Mouse (Mus musculus): ENCODE data around the gene Klc4. TPM values are rescaled to one million over a fixed set of nuclear protein-coding genes. Genes with fewer than 3 reads are reported as not detected.

Gene Klc4
- polyA plus RNA-seq, 1 experiment, result 10.1 TPM

DNA sequence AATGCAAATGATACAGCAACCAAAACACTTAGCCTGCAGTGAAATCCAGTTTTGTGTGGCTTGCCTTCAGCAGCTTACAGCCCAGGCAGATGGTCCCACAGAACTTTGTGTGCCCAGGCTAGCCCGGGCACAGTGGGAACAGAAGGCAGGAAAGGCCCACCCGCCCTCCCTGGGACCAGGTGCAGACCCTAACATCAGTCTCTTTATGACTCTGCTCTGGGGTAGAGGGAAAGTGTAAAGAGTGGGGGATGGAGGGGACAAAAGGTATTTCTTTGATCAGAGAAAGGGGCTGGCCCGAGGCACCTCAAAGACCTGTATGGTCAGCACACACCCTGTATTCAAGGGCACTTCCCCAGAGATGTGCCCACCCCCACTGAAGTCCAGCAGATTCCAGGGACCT is 32.6 kb downstream of the Klc4 start:
- H3K4me1 ChIP-seq (ENCODE audit: control insufficient read depth, insufficient read depth, low read length), result peaks cover 25% of the 10 kb centered on the region

DNA sequence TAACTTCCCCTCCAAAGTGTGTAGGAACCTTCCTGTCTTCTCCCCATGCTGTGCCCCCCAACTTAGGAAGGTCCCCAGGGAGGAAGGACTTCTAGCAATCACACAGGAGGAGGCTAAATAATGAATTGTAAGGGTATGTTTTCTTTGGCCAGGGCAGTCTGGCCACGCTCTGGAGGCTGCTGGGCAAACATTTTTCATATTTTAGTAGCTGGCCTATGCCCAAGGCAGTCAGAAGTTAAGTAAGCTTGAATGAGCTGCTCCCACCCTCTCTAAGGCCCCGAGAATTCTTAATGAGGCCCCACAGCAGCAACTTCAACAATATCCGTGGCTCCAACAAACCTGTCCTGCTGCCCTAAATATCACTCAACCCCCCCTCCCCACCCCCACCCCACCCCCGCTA is 33.0 kb downstream of the Klc4 start:
- H3K27ac ChIP-seq (ENCODE audit: insufficient read depth, low read length), result peak overlapping the region; percentile 40
- no peaks in the 10 kb centered on the region for H3K9me3 ChIP-seq (replicated peaks; ENCODE audit: control insufficient read depth, insufficient read depth, low read length, poor library complexity, severe bottlenecking)
- no peaks in the 10 kb centered on the region for H3K27me3 ChIP-seq (ENCODE audit: control insufficient read depth, insufficient read depth, low read length, poor library complexity, severe bottlenecking)
- TF ChIP-seq CTCF (IDR thresholded peaks at IDR 0.05; ENCODE audit: low read depth, low read length), result no peak
- TF ChIP-seq POLR2A (IDR thresholded peaks at IDR 0.05; ENCODE audit: insufficient read depth, low read length), result no peak
- no peak for TF ChIP-seq EP300 (IDR thresholded peaks at IDR 0.05; ENCODE audit: insufficient read depth, low read depth, low read length)
- H3K4me3 ChIP-seq (ENCODE audit: low read depth, low read length), result no peak overlapping the region
- peak overlapping the region; percentile 52 for H3K9ac ChIP-seq (ENCODE audit: low read depth, poor library complexity, severe bottlenecking)
- H3K4me1 ChIP-seq (ENCODE audit: control insufficient read depth, insufficient read depth, low read length), result peaks cover 25% of the 10 kb centered on the region
- no peaks in the 10 kb centered on the region for H3K36me3 ChIP-seq (ENCODE audit: control insufficient read depth, insufficient read depth, low read length, poor library complexity, severe bottlenecking)

More for the DNA sequence above, 32.6 kb downstream of the Klc4 start:
- peak overlapping the region; percentile 74 for H3K27ac ChIP-seq (ENCODE audit: insufficient read depth, low read length)
- no peaks in the 10 kb centered on the region for H3K27me3 ChIP-seq (ENCODE audit: control insufficient read depth, insufficient read depth, low read length, poor library complexity, severe bottlenecking)
- no peaks in the 10 kb centered on the region for H3K9me3 ChIP-seq (replicated peaks; ENCODE audit: control insufficient read depth, insufficient read depth, low read length, poor library complexity, severe bottlenecking)
- peak; percentile 49; the same call in 1 of the 2 replicates for TF ChIP-seq EP300 (IDR thresholded peaks at IDR 0.05; ENCODE audit: insufficient read depth, low read depth, low read length)
- TF ChIP-seq CTCF (IDR thresholded peaks at IDR 0.05; ENCODE audit: low read depth, low read length), result no peak
- H3K4me3 ChIP-seq (ENCODE audit: low read depth, low read length), result no peak overlapping the region
- no peaks in the 10 kb centered on the region for H3K36me3 ChIP-seq (ENCODE audit: control insufficient read depth, insufficient read depth, low read length, poor library complexity, severe bottlenecking)
- peak overlapping the region; percentile 33; the same call in 1 of the 2 replicates for H3K9ac ChIP-seq (ENCODE audit: low read depth, poor library complexity, severe bottlenecking)

DNA sequence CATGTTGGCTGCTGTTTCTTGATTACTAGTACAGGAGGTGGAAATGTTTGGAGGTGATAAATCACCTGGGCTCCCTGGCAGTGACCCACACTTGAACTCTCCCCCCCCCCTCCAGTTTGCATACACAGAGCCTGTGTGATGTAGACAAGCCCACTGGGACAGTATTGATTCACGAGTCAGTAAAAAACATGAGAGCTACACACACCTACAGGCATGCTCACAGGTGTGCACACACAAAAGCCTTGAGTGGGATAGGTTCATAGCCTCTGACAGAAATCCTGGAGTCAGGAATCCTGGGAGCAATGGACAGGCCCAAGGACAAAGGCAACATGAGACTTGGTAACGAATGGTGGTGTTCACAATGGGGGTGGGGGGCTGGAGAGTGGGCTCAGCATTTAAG is 33.6 kb downstream of the Klc4 start:
- H3K36me3 ChIP-seq (ENCODE audit: control insufficient read depth, insufficient read depth, low read length, poor library complexity, severe bottlenecking), result no peaks in the 10 kb centered on the region
- H3K27me3 ChIP-seq (ENCODE audit: control insufficient read depth, insufficient read depth, low read length, poor library complexity, severe bottlenecking), result no peaks in the 10 kb centered on the region
- no peaks in the 10 kb centered on the region for H3K9me3 ChIP-seq (replicated peaks; ENCODE audit: control insufficient read depth, insufficient read depth, low read length, poor library complexity, severe bottlenecking)
- H3K9ac ChIP-seq (ENCODE audit: low read depth, poor library complexity, severe bottlenecking), result peak overlapping the region; percentile 52
- peak overlapping the region; percentile 40; the same call in 1 of the 2 replicates for H3K27ac ChIP-seq (ENCODE audit: insufficient read depth, low read length)
- peaks cover 30% of the 10 kb centered on the region for H3K4me1 ChIP-seq (ENCODE audit: control insufficient read depth, insufficient read depth, low read length)
- no peak for TF ChIP-seq EP300 (IDR thresholded peaks at IDR 0.05; ENCODE audit: insufficient read depth, low read depth, low read length)
- TF ChIP-seq CTCF (IDR thresholded peaks at IDR 0.05; ENCODE audit: low read depth, low read length), result no peak
- TF ChIP-seq POLR2A (IDR thresholded peaks at IDR 0.05; ENCODE audit: insufficient read depth, low read length), result no peak
- no peak overlapping the region for H3K4me3 ChIP-seq (ENCODE audit: low read depth, low read length)

DNA sequence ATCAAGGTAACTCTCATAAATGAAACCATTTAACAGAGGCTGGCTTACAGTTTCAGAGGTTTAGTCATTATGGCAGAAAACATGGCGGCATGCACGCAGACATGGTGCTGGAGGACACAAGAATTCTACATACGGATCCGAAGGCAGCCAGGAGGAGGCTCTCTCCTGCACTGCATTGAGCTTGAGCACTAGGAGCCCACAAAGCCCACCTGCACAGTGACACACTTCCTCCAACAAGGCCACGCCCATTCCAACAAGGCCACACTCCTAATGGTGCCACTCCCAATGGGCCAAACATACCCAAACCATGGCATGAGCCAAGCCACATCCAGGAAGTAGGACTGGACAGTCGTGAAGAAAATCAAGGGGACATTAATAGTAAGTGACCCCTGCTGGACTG is 34.5 kb downstream of the Klc4 start:
- Histone ChIP-seq H3K9ac (ENCODE audit: low read depth, poor library complexity, severe bottlenecking) (no peak overlapping the region), H3K4me1 (ENCODE audit: control insufficient read depth, insufficient read depth, low read length) (peaks cover 26% of the 10 kb centered on the region), H3K9me3 (replicated peaks; ENCODE audit: control insufficient read depth, insufficient read depth, low read length, poor library complexity, severe bottlenecking) (no peaks in the 10 kb centered on the region), H3K27ac (ENCODE audit: insufficient read depth, low read length) (no peak overlapping the region), H3K27me3 (ENCODE audit: control insufficient read depth, insufficient read depth, low read length, poor library complexity, severe bottlenecking) (no peaks in the 10 kb centered on the region), H3K4me3 (ENCODE audit: low read depth, low read length) (no peak overlapping the region), H3K36me3 (ENCODE audit: control insufficient read depth, insufficient read depth, low read length, poor library complexity, severe bottlenecking) (no peaks in the 10 kb centered on the region)
- TF ChIP-seq CTCF (IDR thresholded peaks at IDR 0.05; ENCODE audit: low read depth, low read length), result no peak
- TF ChIP-seq POLR2A (IDR thresholded peaks at IDR 0.05; ENCODE audit: insufficient read depth, low read length), result no peak
- TF ChIP-seq EP300 (IDR thresholded peaks at IDR 0.05; ENCODE audit: insufficient read depth, low read depth, low read length), result no peak

DNA sequence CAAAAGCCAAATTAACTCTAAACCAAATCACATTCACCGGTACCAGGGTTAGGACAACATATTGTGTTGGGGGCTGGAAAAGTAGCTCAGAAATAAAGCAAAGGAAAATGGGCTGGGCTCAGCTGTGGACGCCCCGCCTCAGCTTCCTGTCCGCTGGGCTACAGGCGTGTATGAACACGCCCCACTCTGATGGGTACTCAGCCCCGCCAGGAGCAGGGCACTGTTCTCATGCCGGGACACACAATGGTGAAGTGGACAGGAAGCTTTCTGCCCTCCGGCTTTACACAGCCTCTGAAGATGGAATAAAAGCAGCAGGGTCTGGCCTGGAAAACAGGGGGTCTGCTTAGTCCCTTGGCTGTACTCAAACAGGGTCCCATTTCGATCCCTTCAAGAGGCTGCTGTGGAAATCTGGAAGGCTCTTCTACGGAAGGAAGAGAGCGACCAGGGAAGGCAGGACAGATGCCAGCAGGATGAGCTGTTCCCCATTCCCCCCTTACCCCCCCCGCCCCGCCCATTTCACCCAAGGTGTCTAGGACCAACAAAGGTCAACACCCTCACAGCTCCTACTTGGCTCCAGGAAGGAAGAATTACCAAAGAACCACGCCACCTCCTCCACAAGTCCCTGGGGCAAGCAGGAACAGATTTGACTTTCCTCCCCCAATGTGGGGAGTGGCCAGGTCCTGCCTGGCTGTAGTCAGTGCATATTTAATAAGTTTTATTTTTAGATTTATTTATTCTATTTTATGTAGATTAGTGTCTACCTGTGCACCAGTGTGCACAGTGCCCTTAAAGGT is 35.9 kb downstream of the Klc4 start:
- H3K4me1 ChIP-seq (ENCODE audit: control insufficient read depth, insufficient read depth, low read length), result peaks cover 23% of the 10 kb centered on the region
- peak overlapping the region; percentile 42 for H3K9ac ChIP-seq (ENCODE audit: low read depth, poor library complexity, severe bottlenecking)
- TF ChIP-seq EP300 (IDR thresholded peaks at IDR 0.05; ENCODE audit: insufficient read depth, low read depth, low read length), result peak; percentile 26; the same call in 1 of the 2 replicates
- TF ChIP-seq POLR2A (IDR thresholded peaks at IDR 0.05; ENCODE audit: insufficient read depth, low read length), result no peak
- no peaks in the 10 kb centered on the region for H3K27me3 ChIP-seq (ENCODE audit: control insufficient read depth, insufficient read depth, low read length, poor library complexity, severe bottlenecking)
- H3K27ac ChIP-seq (ENCODE audit: insufficient read depth, low read length), result peak overlapping the region; percentile 83
- H3K36me3 ChIP-seq (ENCODE audit: control insufficient read depth, insufficient read depth, low read length, poor library complexity, severe bottlenecking), result no peaks in the 10 kb centered on the region
- no peaks in the 10 kb centered on the region for H3K9me3 ChIP-seq (replicated peaks; ENCODE audit: control insufficient read depth, insufficient read depth, low read length, poor library complexity, severe bottlenecking)
- peak overlapping the region; percentile 25 for H3K4me3 ChIP-seq (ENCODE audit: low read depth, low read length)

DNA sequence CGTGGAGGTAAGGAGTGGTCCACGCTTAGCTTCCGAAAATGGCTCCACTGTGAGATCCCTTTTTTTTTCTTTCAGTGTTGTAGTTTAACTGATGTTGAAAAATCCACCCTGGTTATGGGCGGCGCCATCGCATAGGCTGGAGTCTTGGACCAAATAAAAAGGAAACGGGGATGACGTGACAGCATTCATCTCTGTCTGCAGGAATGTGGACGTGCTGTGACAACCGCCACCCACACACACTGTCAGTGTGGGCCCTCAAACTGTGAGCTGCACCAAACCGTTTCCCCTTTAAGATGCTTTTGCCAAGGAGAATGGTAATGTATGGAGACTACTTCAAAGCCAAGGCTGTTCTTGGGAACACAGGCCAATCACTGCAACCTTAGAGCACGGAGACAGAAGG is 39.8 kb downstream of the Klc4 start:
- no peak overlapping the region for H3K4me3 ChIP-seq (ENCODE audit: low read depth, low read length)
- H3K4me1 ChIP-seq (ENCODE audit: control insufficient read depth, insufficient read depth, low read length), result peaks cover 10% of the 10 kb centered on the region
- no peak overlapping the region for H3K9ac ChIP-seq (ENCODE audit: low read depth, poor library complexity, severe bottlenecking)
- H3K27ac ChIP-seq (ENCODE audit: insufficient read depth, low read length), result no peak overlapping the region
- no peaks in the 10 kb centered on the region for H3K36me3 ChIP-seq (ENCODE audit: control insufficient read depth, insufficient read depth, low read length, poor library complexity, severe bottlenecking)
- H3K27me3 ChIP-seq (ENCODE audit: control insufficient read depth, insufficient read depth, low read length, poor library complexity, severe bottlenecking), result no peaks in the 10 kb centered on the region
- TF ChIP-seq POLR2A (IDR thresholded peaks at IDR 0.05; ENCODE audit: insufficient read depth, low read length) (no peak), CTCF (IDR thresholded peaks at IDR 0.05; ENCODE audit: low read depth, low read length) (no peak), EP300 (IDR thresholded peaks at IDR 0.05; ENCODE audit: insufficient read depth, low read depth, low read length) (no peak)
- no peaks in the 10 kb centered on the region for H3K9me3 ChIP-seq (replicated peaks; ENCODE audit: control insufficient read depth, insufficient read depth, low read length, poor library complexity, severe bottlenecking)
